8 mouse cellular contexts compared by ENCODE assay signal in genomic region chr4:45409270-45409669, GRCm38 (mm10). TPM values are rescaled to one million over a fixed set of nuclear protein-coding genes. Genes with fewer than 3 reads are reported as not detected.
A peak's percentile ranks its signal among the peaks of the same experiment; 100 is the strongest.
DNase-seq lines count a peak whose midpoint lies in the region; ATAC-seq lines count a peak whose summit lies in the region.

No protein-coding gene starts in this region.

- H3K27ac ChIP-seq in limb, embryonic 10.5 days, result peak overlapping the region; percentile 97
- H3K27ac ChIP-seq in midbrain, embryonic 11.5 days (ENCODE audit: low read depth, low read length), result no peak overlapping the region

- 2% methylated on average over 10 of the region's 10 CpGs for WGBS in limb, embryonic 10.5 days
- WGBS in midbrain, embryonic 11.5 days, result 2% methylated on average over 10 of the region's 10 CpGs

- H3K4me2 ChIP-seq in midbrain, embryonic 11.5 days, result peak overlapping the region; percentile 81

- 0 out of 2 replicates have a peak, but pooled peaks have one; percentile 19 for ATAC-seq in midbrain, embryonic 11.5 days (ENCODE audit: low FRiP score)

- no peaks in the 10 kb centered on the region for H3K27me3 ChIP-seq in limb, embryonic 10.5 days (ENCODE audit: low read depth, poor library complexity, severe bottlenecking)
- no peaks in the 10 kb centered on the region; the same call in 1 of the 2 replicates for H3K27me3 ChIP-seq in midbrain, embryonic 11.5 days (ENCODE audit: control insufficient read depth, insufficient read depth, low read length)

- H3K4me3 ChIP-seq in limb, embryonic 10.5 days, result peak overlapping the region; percentile 94
- H3K4me3 ChIP-seq in midbrain, embryonic 11.5 days (ENCODE audit: low read depth, low read length), result peak overlapping the region; percentile 95

- no peaks in the 10 kb centered on the region for H3K9me3 ChIP-seq in limb, embryonic 10.5 days (replicated peaks)
- H3K9me3 ChIP-seq in midbrain, embryonic 11.5 days (ENCODE audit: control insufficient read depth, low read length), result no peaks in the 10 kb centered on the region

- peak overlapping the region; percentile 96 for H3K9ac ChIP-seq in midbrain, embryonic 11.5 days (ENCODE audit: low read length)

- H3K4me1 ChIP-seq in limb, embryonic 10.5 days, result peaks cover 36% of the 10 kb centered on the region
- peaks cover 9% of the 10 kb centered on the region; the same call in 1 of the 2 replicates for H3K4me1 ChIP-seq in midbrain, embryonic 11.5 days (ENCODE audit: control insufficient read depth, insufficient read depth, low read length)

- peak; percentile 77 to 90 for DNase-seq in adrenal gland, adult (ENCODE audit: inconsistent age in 2 of 2, low spot score in 1 of 2)
- DNase-seq in adrenal gland, postnatal 4 days (ENCODE audit: low spot score in 2 of 2), result no peak
- DNase-seq in cerebellum, postnatal 36 days, result peak; percentile 55
- peak; percentile 52 to 63 for DNase-seq in gastrocnemius, adult 8-10 months (ENCODE audit: low spot score in 2 of 2)
- peak; percentile 94 for DNase-seq in induced T-regulatory cell, adult 2 months (ENCODE audit: low read depth)
- peak; percentile 71 for DNase-seq in limb, embryonic 10.5 days (ENCODE audit: low spot score)
- peak; percentile 94 for DNase-seq in midbrain, embryonic 11.5 days (ENCODE audit: low spot score, missing footprints)
- DNase-seq in spleen, postnatal 10 days (ENCODE audit: low spot score in 2 of 2), result peak; percentile 84 to 93

- peaks cover 10% of the 10 kb centered on the region for H3K36me3 ChIP-seq in limb, embryonic 10.5 days
- H3K36me3 ChIP-seq in midbrain, embryonic 11.5 days (ENCODE audit: control insufficient read depth, insufficient read depth, low read length), result no peaks in the 10 kb centered on the region; the same call in 1 of the 2 replicates

RNA-seq across cellular contexts. Expression of gene Slc25a51, which starts 0.7 kb away (rescaled TPM):
- 100 to 1,000 TPM; 242 to 245 TPM for total RNA-seq in adrenal gland, postnatal 4 days (2021)
- 100 to 1,000 TPM in 2 of 4 experiments, 10 to 100 TPM in 2; 95.3 to 112 (median 98.9) TPM for total RNA-seq in gastrocnemius, adult 8-10 months (2022)
- 75.6 and 85.1 TPM in 2 replicates for polyA plus RNA-seq in limb, embryonic 10.5 days (2016; fragmentation: Nextera tagmentation; extraction: Ambion mirVana)
- polyA plus RNA-seq in midbrain, embryonic 11.5 days (2014; fragmentation: Nextera tagmentation; extraction: Ambion mirVana), result 63.4 and 78.6 TPM in 2 replicates

Comparison
In these comparisons a context has a peak if more than half of its experiments do, and no peak if none do; other contexts are left out.
1. DNase-seq: peak in adrenal gland, adult (2 of 2), cerebellum, postnatal 36 days (2 of 2), gastrocnemius, adult 8-10 months (2 of 2), induced T-regulatory cell, adult 2 months (single experiment), limb, embryonic 10.5 days (single experiment), midbrain, embryonic 11.5 days (single experiment) and spleen, postnatal 10 days (2 of 2); none in adrenal gland, postnatal 4 days (0 of 2).